Mouse (Mus musculus) myocyte (in vitro differentiated cells): ENCODE measurements at regions not wholly inside any gene's neighbourhood (a gene's known extent, or its start where the extent isn't known, plus 50 kb on each side); places are given as distances from the start of the nearest gene placed in this dataset.

ENCODE experiments used
- H3K27me3 ChIP-seq: one replicate; pipeline ENCODE4 v1.6.1; 2011; ENCODE audit not compliant: control insufficient read depth, insufficient read depth, insufficient read length
- H3K36me3 ChIP-seq: one replicate; pipeline ENCODE4 v1.6.1; 2011; ENCODE audit not compliant: control insufficient read depth, insufficient read depth
- H3K4me2 ChIP-seq: one replicate; pipeline ENCODE4 v1.6.1; 2011; ENCODE audit warnings: low read depth, control low read depth
- H3K4me3 ChIP-seq: one replicate; pipeline ENCODE4 v1.5.1; 2011; ENCODE audit warnings: mild to moderate bottlenecking, control low read depth, moderate library complexity
- H3K79me2 ChIP-seq: one replicate; pipeline ENCODE4 v1.6.1; 2011; ENCODE audit not compliant: control insufficient read depth, insufficient read depth
- H3ac ChIP-seq: one replicate; pipeline ENCODE4 v1.6.1; 2011; ENCODE audit not compliant: control insufficient read depth, insufficient read length
- CEBPB ChIP-seq: IDR thresholded peaks from 2 replicates; pipeline ENCODE4 v1.6.1; 2011; ENCODE audit warnings: mild to moderate bottlenecking, moderate library complexity; ENCODE audit not compliant: poor library complexity, insufficient read depth, severe bottlenecking
- E2F4 ChIP-seq: IDR thresholded peaks from one replicate; pipeline ENCODE4 v1.6.1; 2011; ENCODE audit warnings: mild to moderate bottlenecking, control low read depth, moderate library complexity; ENCODE audit not compliant: insufficient read depth
- MAX ChIP-seq: IDR thresholded peaks from one replicate; pipeline ENCODE4 v1.6.1; 2011; ENCODE audit warnings: low read depth, mild to moderate bottlenecking, control low read depth
- MYOD1 ChIP-seq, 3 experiments: IDR thresholded peaks; one replicate each; pipeline ENCODE4 v1.6.1; 2011; ENCODE audit warnings: control low read depth in 2 of 3, low read depth in 2 of 3, mild to moderate bottlenecking in 2 of 3, moderate library complexity in 1 of 3; ENCODE audit not compliant: insufficient read length in 2 of 3, control insufficient read depth in 1 of 3
- MYOG ChIP-seq, 3 experiments: IDR thresholded peaks; one replicate each; pipeline ENCODE4 v1.6.1; 2011; ENCODE audit warnings: control low read depth in 2 of 3, low read depth in 2 of 3, mild to moderate bottlenecking in 2 of 3; ENCODE audit not compliant: insufficient read length in 2 of 3, control insufficient read depth in 1 of 3, insufficient read depth in 1 of 3
- POLR2A ChIP-seq: IDR thresholded peaks from one replicate; pipeline ENCODE4 v1.6.1; 2011; ENCODE audit warnings: low read depth, mild to moderate bottlenecking, control low read depth, moderate library complexity; ENCODE audit not compliant: insufficient read length
- POLR2AphosphoS2 ChIP-seq: IDR thresholded peaks from one replicate; pipeline ENCODE4 v1.6.1; 2011; ENCODE audit warnings: low read depth, control low read depth; ENCODE audit not compliant: insufficient read length
- REST ChIP-seq: IDR thresholded peaks from one replicate; pipeline ENCODE4 v1.6.1; 2011; ENCODE audit warnings: mild to moderate bottlenecking, control low read depth, moderate library complexity; ENCODE audit not compliant: insufficient read depth, insufficient read length
- SRF ChIP-seq: IDR thresholded peaks from one replicate; pipeline ENCODE4 v1.6.1; 2011; ENCODE audit warnings: low read depth; ENCODE audit not compliant: control insufficient read depth, insufficient read length
- TCF12 ChIP-seq: IDR thresholded peaks from one replicate; pipeline ENCODE4 v1.6.1; 2011; ENCODE audit warnings: mild to moderate bottlenecking, control low read depth; ENCODE audit not compliant: poor library complexity, insufficient read depth, severe bottlenecking
- TCF3 ChIP-seq: IDR thresholded peaks from one replicate; pipeline ENCODE4 v1.6.1; 2011; ENCODE audit warnings: low read depth, control low read depth; ENCODE audit not compliant: insufficient read length
- USF1 ChIP-seq: IDR thresholded peaks from one replicate; pipeline ENCODE4 v1.6.1; 2011; ENCODE audit warnings: low read depth, mild to moderate bottlenecking, control low read depth, moderate library complexity

DNA sequence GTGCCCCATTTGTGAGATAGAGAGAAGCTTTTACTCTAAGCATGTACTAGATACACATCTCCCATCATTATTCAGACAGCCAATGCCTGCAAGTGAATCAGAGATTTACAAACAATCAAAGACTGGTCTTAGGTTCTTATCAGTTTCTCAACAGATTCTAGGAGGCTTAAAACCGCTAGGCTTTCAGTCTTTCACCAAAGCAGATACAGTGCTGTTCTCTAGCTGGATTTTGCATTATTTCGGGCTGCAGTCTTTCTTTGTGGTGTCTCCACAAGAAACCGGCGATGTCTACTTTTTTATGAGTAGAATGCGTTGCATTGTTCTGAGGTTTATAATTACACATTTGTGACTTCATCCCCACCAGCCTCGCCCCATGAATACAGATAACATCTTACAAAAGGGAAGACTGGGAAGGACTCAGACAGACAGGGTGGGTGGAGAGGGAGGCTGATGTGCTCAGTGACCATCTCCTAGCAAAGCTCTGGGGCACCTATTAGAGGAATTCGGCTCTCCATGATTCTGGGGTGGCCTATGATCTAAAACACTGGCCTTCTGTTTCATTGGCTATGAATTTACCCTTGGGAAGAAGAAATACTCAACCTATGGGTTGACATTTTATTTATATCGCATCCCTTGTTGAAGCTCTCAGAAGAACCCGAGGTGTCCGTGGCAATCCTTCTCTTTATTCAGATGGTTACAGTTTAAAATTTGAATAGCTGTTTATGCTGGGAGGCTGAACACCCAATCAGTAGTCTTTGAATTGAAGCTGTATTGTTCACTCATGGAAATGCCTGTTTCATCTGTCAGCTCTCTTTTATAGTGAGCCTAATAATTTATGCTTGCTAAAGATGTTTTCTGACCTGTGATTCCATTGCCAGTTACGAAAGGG lies 343.8 kb downstream of the Tmem161b start:
- Histone ChIP-seq H3K36me3 (no peaks in the 10 kb centered on the region), H3ac (no peak overlapping the region), H3K4me3 (no peak overlapping the region), H3K27me3 (no peaks in the 10 kb centered on the region), H3K79me2 (no peaks in the 10 kb centered on the region), H3K4me2 (peak overlapping the region; percentile 34)
- TF ChIP-seq TCF12 (no peak), SRF (no peak), E2F4 (no peak), USF1 (no peak), POLR2A (no peak), POLR2AphosphoS2 (no peak), MAX (no peak), CEBPB (no peak), MYOD1 (IDR thresholded peaks at IDR 0.05; ENCODE audit: control insufficient read depth in 1 of 3, insufficient read length in 2 of 3, low read depth in 2 of 3) (no peak), TCF3 (no peak), REST (no peak)

DNA sequence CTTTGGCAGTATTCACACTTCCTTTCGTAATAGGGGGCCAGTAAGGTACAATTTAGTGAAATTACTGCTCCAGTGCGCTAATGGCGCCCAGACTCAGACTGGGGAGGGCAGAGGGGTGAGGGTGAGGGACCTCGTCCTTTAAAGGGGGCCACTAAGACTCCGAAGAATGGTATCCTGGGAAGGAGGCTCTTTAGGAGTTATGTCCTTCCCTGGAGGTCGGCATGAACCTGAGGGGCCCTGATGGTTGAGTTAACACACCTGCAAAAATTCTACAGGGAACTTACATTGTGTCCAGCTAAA lies 344.4 kb downstream of the Tmem161b start:
- Histone ChIP-seq H3K4me2 (peak overlapping the region; percentile 34), H3K36me3 (no peaks in the 10 kb centered on the region), H3K4me3 (no peak overlapping the region), H3K27me3 (no peaks in the 10 kb centered on the region), H3K79me2 (no peaks in the 10 kb centered on the region), H3ac (no peak overlapping the region)
- TF ChIP-seq MYOG (IDR thresholded peaks at IDR 0.05; ENCODE audit: control insufficient read depth in 1 of 3, insufficient read depth in 1 of 3, insufficient read length in 2 of 3, low read depth in 2 of 3): no peak
- no peak for TF ChIP-seq TCF12
- no peak for TF ChIP-seq USF1
- TF ChIP-seq TCF3: no peak
- TF ChIP-seq POLR2A: no peak
- TF ChIP-seq MAX: no peak
- no peak for TF ChIP-seq MYOD1 (IDR thresholded peaks at IDR 0.05; ENCODE audit: control insufficient read depth in 1 of 3, insufficient read length in 2 of 3, low read depth in 2 of 3)
- TF ChIP-seq POLR2AphosphoS2: no peak
- no peak for TF ChIP-seq CEBPB
- no peak for TF ChIP-seq REST
- no peak for TF ChIP-seq SRF
- no peak for TF ChIP-seq E2F4

DNA sequence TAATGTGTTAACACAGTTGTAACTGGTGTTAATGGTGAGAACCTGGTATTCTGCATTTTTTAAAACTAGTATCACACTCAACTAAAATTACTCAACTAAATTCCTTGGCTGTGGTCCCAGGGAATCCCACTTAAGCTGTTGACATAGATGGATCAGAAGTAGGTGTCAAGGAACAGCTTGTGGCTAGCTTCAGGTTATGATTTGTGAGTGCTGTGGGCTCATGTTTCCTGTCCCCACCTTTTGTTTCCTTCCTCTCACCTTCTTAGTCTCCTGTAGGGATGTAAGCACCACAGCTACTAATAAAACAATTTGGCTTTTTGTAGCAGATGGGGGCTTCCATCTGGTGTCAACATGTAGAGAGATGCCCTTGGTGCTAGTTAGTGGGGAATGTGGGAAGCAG lies 347.3 kb downstream of the Tmem161b start:
- no peak overlapping the region for H3K4me2 ChIP-seq
- no peaks in the 10 kb centered on the region for H3K27me3 ChIP-seq
- H3ac ChIP-seq: no peak overlapping the region
- no peak for TF ChIP-seq USF1
- TF ChIP-seq CEBPB: no peak
- TF ChIP-seq TCF12: no peak
- no peaks in the 10 kb centered on the region for H3K36me3 ChIP-seq
- H3K79me2 ChIP-seq: no peaks in the 10 kb centered on the region
- no peak overlapping the region for H3K4me3 ChIP-seq

DNA sequence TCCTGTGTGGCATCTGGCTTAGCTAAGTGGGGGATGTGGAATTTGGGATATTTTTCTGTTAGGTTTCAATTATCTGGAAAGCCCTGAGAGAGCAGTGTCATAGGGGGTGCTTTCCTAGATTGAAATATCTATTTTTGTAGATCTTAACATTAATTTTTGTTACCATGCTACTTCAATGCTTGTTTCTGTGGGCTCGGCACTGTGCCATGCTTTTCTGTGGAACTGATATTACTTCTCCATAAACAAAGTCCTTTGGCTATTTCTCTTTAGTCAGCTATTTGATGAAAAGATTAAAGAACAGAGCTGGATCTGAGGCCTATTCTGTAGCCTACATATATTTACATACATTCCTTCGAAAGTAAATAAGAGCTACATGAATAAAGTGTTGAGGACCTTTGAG lies 348.1 kb downstream of the Tmem161b start:
- no peak for TF ChIP-seq USF1

DNA sequence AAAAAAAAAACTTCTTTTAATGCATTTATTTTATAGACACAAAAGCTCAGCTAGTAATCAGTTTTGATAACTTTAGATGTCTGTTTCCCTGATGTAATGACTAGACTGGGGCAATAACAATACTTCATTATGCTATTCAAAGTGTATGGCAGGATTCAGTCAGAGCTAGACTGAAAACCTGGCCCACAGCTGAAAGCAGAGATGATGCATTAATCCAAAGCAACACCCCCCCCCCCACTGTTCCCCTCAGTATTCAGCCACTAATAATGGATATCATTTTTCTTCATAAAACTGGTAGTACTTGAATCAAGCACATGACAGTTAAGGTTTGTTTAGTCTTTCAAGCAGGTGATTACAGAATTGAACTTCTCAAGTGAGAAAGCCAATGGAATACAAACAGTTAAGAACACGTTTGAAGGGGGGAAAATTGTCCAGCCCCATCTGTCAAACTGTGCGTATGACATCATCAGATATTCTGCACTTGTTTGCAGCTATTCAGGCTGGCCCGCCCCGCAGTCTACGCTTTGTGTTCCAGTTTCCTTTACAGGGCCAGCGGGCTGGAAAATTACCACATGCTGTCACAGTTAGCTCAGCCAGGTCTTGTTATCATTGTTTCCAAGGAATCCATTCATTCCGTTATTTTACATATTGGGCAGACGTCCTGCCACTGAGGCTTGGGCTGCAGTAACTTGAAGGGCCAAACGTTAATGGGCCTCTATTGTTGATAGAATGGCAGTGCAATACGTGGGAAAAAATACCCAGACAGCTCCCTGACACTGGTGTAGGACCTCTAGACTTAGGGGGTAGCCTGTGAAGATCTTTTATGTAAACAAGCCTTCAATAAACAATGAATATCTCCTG lies 349.1 kb downstream of the Tmem161b start:
- Histone ChIP-seq H3K27me3 (no peaks in the 10 kb centered on the region), H3K79me2 (no peaks in the 10 kb centered on the region), H3K4me2 (no peak overlapping the region), H3ac (no peak overlapping the region), H3K36me3 (no peaks in the 10 kb centered on the region), H3K4me3 (no peak overlapping the region)
- TF ChIP-seq POLR2AphosphoS2: no peak
- no peak for TF ChIP-seq MAX
- no peak for TF ChIP-seq MYOG (IDR thresholded peaks at IDR 0.05; ENCODE audit: control insufficient read depth in 1 of 3, insufficient read depth in 1 of 3, insufficient read length in 2 of 3, low read depth in 2 of 3)
- no peak for TF ChIP-seq USF1
- no peak for TF ChIP-seq SRF
- no peak for TF ChIP-seq POLR2A
- no peak for TF ChIP-seq TCF12
- TF ChIP-seq REST: no peak
- TF ChIP-seq E2F4: no peak
- no peak for TF ChIP-seq CEBPB
- no peak for TF ChIP-seq MYOD1 (IDR thresholded peaks at IDR 0.05; ENCODE audit: control insufficient read depth in 1 of 3, insufficient read length in 2 of 3, low read depth in 2 of 3)
- TF ChIP-seq TCF3: no peak

More for the DNA sequence above, 348.1 kb downstream of the Tmem161b start:
- Histone ChIP-seq H3K79me2 (no peaks in the 10 kb centered on the region), H3ac (no peak overlapping the region), H3K4me2 (no peak overlapping the region), H3K4me3 (no peak overlapping the region), H3K27me3 (no peaks in the 10 kb centered on the region), H3K36me3 (no peaks in the 10 kb centered on the region)
